Mouse (Mus musculus) kidney, postnatal 25 days (tissue): ENCODE measurements around the gene Clvs2.
A peak's percentile ranks its signal among the peaks of the same experiment; 100 is the strongest.

Experiments
- DNase-seq, 2 experiments: peaks; one replicate each; pipeline ENCODE4 v3.0.0; 2021; ENCODE audit warnings: mixed read lengths in 2 of 2

Clvs2 gene

GRCm38 (mm10) chr10:33624131-33624879 is at the start of gene Clvs2:
TSS of gene Clvs2 (minus strand) at chr10:33624769.
- peak; percentile 1 to 36 for DNase-seq

DNA sequence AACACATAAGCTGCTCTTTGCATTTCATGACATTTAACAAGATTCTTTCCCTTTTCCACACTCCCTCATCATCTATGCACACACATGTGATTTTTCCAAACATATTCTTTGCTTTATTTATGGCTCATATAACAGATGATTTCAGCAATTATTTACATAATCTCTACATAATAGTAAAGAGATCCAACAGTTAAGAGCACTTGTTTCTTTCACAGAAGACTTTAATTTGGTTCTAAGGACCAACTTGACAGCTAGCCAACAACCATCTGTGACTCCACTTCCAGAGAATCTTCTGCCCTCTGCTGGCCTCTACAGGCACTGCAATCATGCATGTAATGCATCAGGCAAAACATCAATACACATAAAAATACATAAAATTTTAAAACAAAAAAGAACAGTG is 28.6 kb upstream of the Clvs2 start:
- DNase-seq: peak; percentile 68 to 88

DNA sequence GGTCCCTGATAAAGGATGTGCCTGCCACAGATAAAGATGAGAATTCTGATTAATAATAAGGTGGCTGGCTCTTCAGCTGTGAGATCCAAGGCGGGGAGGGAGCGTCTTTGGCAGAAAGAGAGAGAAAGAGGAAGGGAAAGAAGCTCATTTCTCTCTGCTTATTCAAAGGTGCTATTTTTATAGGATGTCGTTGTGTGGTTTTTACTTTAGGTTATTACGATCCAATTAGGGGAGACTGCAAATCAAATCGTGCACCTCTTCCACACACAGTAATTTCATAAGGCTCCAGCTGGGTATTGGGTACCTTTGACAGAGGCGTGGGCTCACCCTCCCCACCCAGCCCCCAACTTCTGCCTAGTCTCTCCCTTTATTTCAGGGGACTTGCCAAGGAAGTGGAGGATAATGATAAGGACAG is 985 bp downstream of the Clvs2 start:
- no peak for DNase-seq

GRCm38 (mm10) chr10:33622700-33623099 is 1.9 kb downstream of the Clvs2 start:
- DNase-seq: no peak

DNA sequence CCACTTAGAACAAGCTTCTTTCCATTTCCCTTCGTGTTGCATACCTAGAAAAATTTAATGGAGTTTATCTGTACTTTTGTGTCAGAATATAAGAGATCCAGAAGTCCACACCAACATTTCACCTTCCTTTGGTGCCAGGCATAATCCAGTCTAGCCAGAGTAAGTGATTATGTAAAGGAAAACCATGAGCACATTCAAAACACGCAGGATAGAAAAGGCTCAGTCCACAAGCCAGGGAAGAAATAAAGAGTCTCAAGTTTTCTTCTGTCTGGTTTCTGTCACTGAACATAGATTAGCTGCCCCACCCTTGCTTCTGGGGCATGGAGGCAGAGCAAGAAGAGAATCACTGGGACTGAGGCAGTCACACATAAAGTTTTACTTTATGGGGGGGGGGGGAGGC is 8.4 kb downstream of the Clvs2 start:
- DNase-seq: no peak

- no peak for DNase-seq
These were observed 11.4 kb downstream of the Clvs2 start for GRCm38 (mm10) chr10:33613197-33613596.

DNA sequence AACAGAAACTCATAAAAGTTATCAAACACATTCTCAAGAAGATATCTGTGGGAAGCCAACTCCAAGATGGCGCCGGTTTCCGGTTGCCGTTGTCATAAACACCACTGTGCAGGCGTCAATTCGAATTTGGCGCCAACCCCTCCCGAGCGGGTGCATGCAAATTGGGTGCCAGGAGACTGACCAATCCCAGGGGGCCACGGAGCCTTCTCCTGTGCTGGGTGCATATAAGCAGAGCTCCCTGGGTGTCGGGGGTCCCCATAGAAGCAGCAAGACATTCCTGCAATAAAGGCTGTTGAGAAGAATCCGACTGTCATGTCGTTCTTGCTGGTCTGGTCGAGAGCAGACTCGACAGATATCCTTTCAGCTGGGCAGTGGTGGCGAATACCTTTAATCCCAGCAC is 31.8 kb downstream of the Clvs2 start:
- DNase-seq: peak; percentile 2 to 35

GRCm38 (mm10) chr10:33588800-33589199 is 35.8 kb downstream of the Clvs2 start:
- DNase-seq: no peak

DNA sequence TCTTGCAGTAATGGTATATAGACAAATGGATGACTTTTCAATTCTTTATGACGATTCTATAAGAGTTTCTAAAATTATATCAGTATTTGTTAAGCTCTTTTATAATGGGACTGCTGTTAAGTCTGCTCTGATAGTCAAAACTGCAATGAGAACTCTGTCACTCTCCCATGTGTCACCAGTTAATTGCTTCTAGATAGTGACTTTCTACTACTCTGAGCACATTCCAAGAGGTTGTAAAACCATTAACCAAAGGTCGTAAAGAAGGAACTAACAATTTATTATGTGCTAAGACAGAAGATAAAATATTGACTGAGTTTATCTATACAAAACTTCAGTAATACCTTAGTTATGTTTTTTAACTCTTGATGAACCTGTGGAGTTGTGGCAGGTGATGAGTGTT is 37.5 kb downstream of the Clvs2 start:
- DNase-seq: no peak

DNA sequence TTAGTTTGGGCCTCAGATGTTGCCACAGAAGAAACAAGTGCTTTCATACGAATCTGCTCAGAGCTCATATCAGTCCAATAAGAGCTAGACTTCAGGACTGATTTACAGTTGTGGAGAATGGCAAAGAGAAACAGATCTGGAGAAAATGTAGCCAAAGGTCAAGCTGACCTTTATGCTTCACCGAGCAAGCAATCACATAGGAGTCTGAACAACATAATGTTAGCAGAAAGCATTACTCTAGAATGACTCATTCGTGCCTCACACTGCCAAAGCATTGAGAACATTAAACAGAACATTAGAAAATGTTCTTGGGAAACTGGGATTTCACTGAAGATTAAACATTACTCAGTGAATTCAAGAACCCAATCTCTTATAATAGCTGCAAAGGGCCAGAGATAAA is 66.5 kb downstream of the Clvs2 start:
- peak; percentile 23 to 35 for DNase-seq

DNA sequence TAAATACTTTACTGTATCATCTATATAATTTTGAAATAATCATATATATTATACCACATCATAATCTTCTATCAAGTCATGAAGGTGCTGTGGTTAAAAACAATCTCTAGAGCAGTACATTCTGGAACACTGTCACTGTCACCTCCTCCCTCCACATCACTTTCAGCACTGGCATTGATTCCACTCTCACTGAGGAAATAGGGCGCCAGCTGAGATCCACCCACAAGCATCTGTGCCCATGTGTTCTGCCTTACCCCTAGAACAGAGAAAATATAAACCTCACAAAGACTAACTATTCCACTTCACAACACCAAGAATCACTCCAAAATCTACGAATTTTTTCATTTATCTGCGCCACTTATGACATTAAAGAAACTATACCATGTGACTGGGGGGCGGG is 84.2 kb downstream of the Clvs2 start:
- no peak for DNase-seq
